Mouse (Mus musculus) MEL (cell line): ENCODE results near the gene Ppp2r5e. TPM values are rescaled to one million over a fixed set of nuclear protein-coding genes. Genes with fewer than 3 reads are reported as not detected.

Experiments used
- DNase-seq: peaks from one replicate; pipeline ENCODE4 v3.0.0; 2011; ENCODE audit warnings: low read depth, low spot score
- H3K27ac ChIP-seq: 2 replicates; pipeline ENCODE4 v1.5.1; 2012; ENCODE audit warnings: low read depth, mild to moderate bottlenecking, control low read depth, low read length, moderate library complexity; ENCODE audit not compliant: control insufficient read depth
- H3K27me3 ChIP-seq, 2 experiments: fragments of 150-350 bp in 1 of 2; sonication (generic) in 1 of 2; 2 replicates each; pipeline ENCODE4 v1.6.1; 2012; ENCODE audit warnings: low read length in 2 of 2, mild to moderate bottlenecking in 2 of 2, improper control_type of control experiment in 1 of 2, moderate library complexity in 1 of 2; ENCODE audit not compliant: insufficient read depth in 2 of 2, control insufficient read depth in 1 of 2
- H3K36me3 ChIP-seq, 2 experiments: 2 replicates each; pipeline ENCODE4 v1.6.1; 2012 to 2014; ENCODE audit warnings: low read length in 2 of 2, improper control_type of control experiment in 1 of 2, inconsistent platforms in 1 of 2, mild to moderate bottlenecking in 1 of 2; ENCODE audit not compliant: insufficient read depth in 2 of 2, control insufficient read depth in 1 of 2
- H3K4me1 ChIP-seq, 2 experiments: fragments of 150-350 bp in 1 of 2; sonication (generic) in 1 of 2; 2 replicates each; pipeline ENCODE4 v1.6.1; 2012; ENCODE audit warnings: low read length in 2 of 2, improper control_type of control experiment in 1 of 2, mild to moderate bottlenecking in 1 of 2; ENCODE audit not compliant: insufficient read depth in 2 of 2, control insufficient read depth in 1 of 2
- H3K4me3 ChIP-seq, 2 experiments: fragments of 150-350 bp in 1 of 2; sonication (generic) in 1 of 2; 2 replicates each; pipeline ENCODE4 v1.5.1; 2012; ENCODE audit warnings: low read depth in 2 of 2, low read length in 2 of 2, mild to moderate bottlenecking in 2 of 2, moderate library complexity in 2 of 2, control low read depth in 1 of 2, improper control_type of control experiment in 1 of 2; ENCODE audit not compliant: control insufficient read depth in 1 of 2, insufficient read depth in 1 of 2
- H3K79me2 ChIP-seq: 2 replicates; pipeline ENCODE4 v1.6.1; 2012; ENCODE audit warnings: mild to moderate bottlenecking, low read length, moderate library complexity; ENCODE audit not compliant: control insufficient read depth, poor library complexity, insufficient read depth
- H3K9ac ChIP-seq: 2 replicates; pipeline ENCODE4 v1.6.1; 2012; ENCODE audit warnings: low read depth, mild to moderate bottlenecking, control low read depth, low read length, moderate library complexity; ENCODE audit not compliant: control insufficient read depth, poor library complexity, severe bottlenecking
- H3K9me3 ChIP-seq: fragments of 150-350 bp; sonication (generic); replicated peaks from 2 replicates; pipeline ENCODE4 v1.6.1; 2012; ENCODE audit warnings: mild to moderate bottlenecking, low read length, improper control_type of control experiment, moderate library complexity; ENCODE audit not compliant: insufficient read depth
- BHLHE40 ChIP-seq: IDR thresholded peaks from 2 replicates; pipeline ENCODE4 v1.6.1; 2012; ENCODE audit warnings: low read depth, mild to moderate bottlenecking, inconsistent platforms, low read length, improper control_type of control experiment, borderline replicate concordance
- CHD1 ChIP-seq: IDR thresholded peaks from 2 replicates; pipeline ENCODE4 v1.6.1; 2012; ENCODE audit warnings: low read depth, mild to moderate bottlenecking, inconsistent platforms, low read length, improper control_type of control experiment
- CHD2 ChIP-seq: IDR thresholded peaks from 2 replicates; pipeline ENCODE4 v1.6.1; 2011; ENCODE audit warnings: low read length, improper control_type of control experiment
- ELF1 ChIP-seq: IDR thresholded peaks from 2 replicates; pipeline ENCODE4 v1.6.1; 2014; ENCODE audit warnings: low read depth, mild to moderate bottlenecking, inconsistent platforms, low read length, improper control_type of control experiment, moderate library complexity
- ETS1 ChIP-seq: IDR thresholded peaks from 2 replicates; pipeline ENCODE4 v1.6.1; 2012; ENCODE audit warnings: low read depth, mild to moderate bottlenecking, inconsistent platforms, low read length, improper control_type of control experiment, moderate library complexity
- GABPA ChIP-seq: IDR thresholded peaks from 2 replicates; pipeline ENCODE4 v1.6.1; 2012; ENCODE audit warnings: low read depth, mild to moderate bottlenecking, inconsistent platforms, low read length, improper control_type of control experiment, moderate library complexity
- HCFC1 ChIP-seq: IDR thresholded peaks from 2 replicates; pipeline ENCODE4 v1.6.1; 2012; ENCODE audit warnings: low read depth, mild to moderate bottlenecking, inconsistent platforms, low read length, improper control_type of control experiment, moderate library complexity
- JUND ChIP-seq: IDR thresholded peaks from 2 replicates; pipeline ENCODE4 v1.6.1; 2011; ENCODE audit warnings: low read depth, mild to moderate bottlenecking, improper control_type of control experiment, low read length
- KAT2A ChIP-seq: conservative IDR thresholded peaks from 2 replicates; pipeline ENCODE4 v1.6.1; 2012; ENCODE audit warnings: low read depth, low read length, improper control_type of control experiment, inconsistent platforms
- MAFK ChIP-seq: IDR thresholded peaks from 2 replicates; pipeline ENCODE4 v1.6.1; 2011; ENCODE audit warnings: low read depth, mild to moderate bottlenecking, low read length, improper control_type of control experiment, borderline replicate concordance
- MAX ChIP-seq: IDR thresholded peaks from 2 replicates; pipeline ENCODE4 v1.6.1; 2011; ENCODE audit warnings: low read length, improper control_type of control experiment
- MAZ ChIP-seq: IDR thresholded peaks from 2 replicates; pipeline ENCODE4 v1.6.1; 2012; ENCODE audit warnings: low read depth, mild to moderate bottlenecking, inconsistent platforms, low read length, improper control_type of control experiment
- MXI1 ChIP-seq: IDR thresholded peaks from 2 replicates; pipeline ENCODE4 v1.6.1; 2011; ENCODE audit warnings: mild to moderate bottlenecking, low read depth, low read length, improper control_type of control experiment
- NRF1 ChIP-seq: IDR thresholded peaks from 2 replicates; pipeline ENCODE4 v1.6.1; 2014; ENCODE audit warnings: low read depth, mild to moderate bottlenecking, inconsistent platforms, low read length, improper control_type of control experiment, moderate library complexity; ENCODE audit not compliant: poor library complexity, insufficient read depth, severe bottlenecking
- POLR2A ChIP-seq, 2 experiments: IDR thresholded peaks; 2 replicates each; pipeline ENCODE4 v1.6.1; 2011 to 2012; ENCODE audit warnings: low read length in 2 of 2, mild to moderate bottlenecking in 2 of 2, control low read depth in 1 of 2, improper control_type of control experiment in 1 of 2, low read depth in 1 of 2, moderate library complexity in 1 of 2; ENCODE audit not compliant: control insufficient read depth in 1 of 2, insufficient read depth in 1 of 2, poor library complexity in 1 of 2
- POLR2AphosphoS2 ChIP-seq: IDR thresholded peaks from 2 replicates; pipeline ENCODE4 v1.6.1; 2011; ENCODE audit warnings: low read length, improper control_type of control experiment
- POLR2AphosphoS5 ChIP-seq: IDR thresholded peaks from 2 replicates; pipeline ENCODE4 v1.6.1; 2012; ENCODE audit warnings: low read depth, borderline replicate concordance, mild to moderate bottlenecking, inconsistent platforms, low read length, moderate library complexity, mixed read lengths
- RAD21 ChIP-seq: IDR thresholded peaks from 2 replicates; pipeline ENCODE4 v1.6.1; 2011; ENCODE audit warnings: mild to moderate bottlenecking, low read depth, low read length, improper control_type of control experiment
- RCOR1 ChIP-seq: IDR thresholded peaks from 2 replicates; pipeline ENCODE4 v1.6.1; 2012; ENCODE audit warnings: low read depth, mild to moderate bottlenecking, inconsistent platforms, low read length, improper control_type of control experiment
- TAL1 ChIP-seq: IDR thresholded peaks from 2 replicates; pipeline ENCODE4 v1.6.1; 2012; ENCODE audit warnings: mild to moderate bottlenecking, inconsistent platforms, low read length, moderate library complexity, mixed read lengths
- TBP ChIP-seq: IDR thresholded peaks from 2 replicates; pipeline ENCODE4 v1.8.0; 2011; ENCODE audit warnings: low read depth, low read length, improper control_type of control experiment
- TCF12 ChIP-seq: IDR thresholded peaks from 2 replicates; pipeline ENCODE4 v1.6.1; 2014; ENCODE audit warnings: low read depth, mild to moderate bottlenecking, inconsistent platforms, low read length, improper control_type of control experiment, moderate library complexity
- UBTF ChIP-seq: IDR thresholded peaks from 2 replicates; pipeline ENCODE4 v1.6.1; 2012; ENCODE audit warnings: low read depth, mild to moderate bottlenecking, inconsistent platforms, low read length, improper control_type of control experiment, moderate library complexity, borderline replicate concordance; ENCODE audit not compliant: insufficient read depth
- USF1 ChIP-seq: IDR thresholded peaks from 2 replicates; pipeline ENCODE4 v1.6.1; 2014; ENCODE audit warnings: low read depth, mild to moderate bottlenecking, inconsistent platforms, low read length, improper control_type of control experiment, moderate library complexity
- USF2 ChIP-seq, 2 experiments: IDR thresholded peaks; 2 replicates each; pipeline ENCODE4 v1.6.1; 2011 to 2012; ENCODE audit warnings: improper control_type of control experiment in 2 of 2, low read length in 2 of 2, borderline replicate concordance in 1 of 2, inconsistent platforms in 1 of 2, low read depth in 1 of 2, mild to moderate bottlenecking in 1 of 2; ENCODE audit not compliant: insufficient read depth in 1 of 2
- ZC3H11A ChIP-seq: IDR thresholded peaks from 2 replicates; pipeline ENCODE4 v1.6.1; 2012; ENCODE audit warnings: low read depth, mild to moderate bottlenecking, inconsistent platforms, low read length, improper control_type of control experiment
- polyA plus RNA-seq, 2 experiments: library from polyadenylated mRNA; stranded (reverse) in 1 of 2; unstranded in 1 of 2; fragments of >175 nt in 1 of 2; fragments of >200 nt in 1 of 2; gene quantifications; 2 replicates each; pipeline versions ENCODE4 v1.2.1 to v1.2.4; 2012; ENCODE audit warnings: low replicate concordance in 2 of 2, low read depth in 1 of 2; ENCODE audit not compliant: insufficient read length in 2 of 2, insufficient read depth in 1 of 2, missing spikeins in 1 of 2
- total RNA-seq: library from RNA; depleted of rRNA; stranded (reverse); fragments of 300-350 nt; gene quantifications from 2 replicates; pipeline ENCODE4 v1.2.3, GENCODE M21; 2012

Gene Ppp2r5e
- total and polyA plus RNA-seq, 3 experiments: 9.0 to 200 (median 21.3) TPM

- no peak for TF ChIP-seq TCF12
- TF ChIP-seq USF1: no peak
- no peak for TF ChIP-seq ETS1
- no peak for TF ChIP-seq TBP
- no peak for TF ChIP-seq HCFC1
- TF ChIP-seq MAFK: no peak
- TF ChIP-seq POLR2AphosphoS5: no peak
- no peak for TF ChIP-seq RAD21
- TF ChIP-seq USF2 (IDR thresholded peaks at IDR 0.05; ENCODE audit: borderline replicate concordance in 1 of 2, insufficient read depth in 1 of 2, low read depth in 1 of 2, low read length in 2 of 2): no peak
- no peak for TF ChIP-seq ELF1
- TF ChIP-seq GABPA: no peak
- TF ChIP-seq JUND: no peak
- no peak for TF ChIP-seq RCOR1
- TF ChIP-seq MXI1: no peak
- TF ChIP-seq CHD2: no peak
- no peaks in the 10 kb centered on the region for H3K4me1 ChIP-seq
- H3K36me3 ChIP-seq: no peaks in the 10 kb centered on the region
- no peaks in the 10 kb centered on the region for H3K9me3 ChIP-seq
- H3K9ac ChIP-seq: no peak overlapping the region
- H3K27ac ChIP-seq: no peak overlapping the region
- no peak for DNase-seq
- H3K4me3 ChIP-seq: no peak overlapping the region
- H3K27me3 ChIP-seq: no peaks in the 10 kb centered on the region; a peak in 1 of 4 replicates
- no peaks in the 10 kb centered on the region for H3K79me2 ChIP-seq
These were observed 171.7 kb downstream of the Ppp2r5e start for GRCm38 (mm10) chr12:75424359-75424758.

DNA sequence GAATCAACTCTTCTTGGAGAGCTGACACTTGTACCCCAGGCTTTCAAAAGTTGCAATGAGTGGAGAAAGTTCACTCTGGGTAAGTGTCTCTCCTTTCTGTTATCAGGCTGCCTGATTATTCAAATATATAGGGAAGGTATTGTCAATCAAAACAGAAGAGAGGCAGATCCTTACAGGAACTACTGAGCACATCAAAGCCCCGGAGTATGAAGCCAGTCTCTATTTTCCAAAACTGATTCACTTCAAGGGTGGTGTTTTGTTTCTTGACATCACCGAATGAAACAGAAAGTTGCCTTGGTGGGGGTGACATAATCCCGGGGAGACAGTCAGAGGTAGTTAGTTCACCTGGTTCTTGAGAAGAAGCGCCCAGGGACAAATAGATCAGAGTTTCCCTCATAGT lies 179.4 kb downstream of the Ppp2r5e start, which contains the start of gene Gphb5:
Gene Gphb5, minus strand, starts transcription at position 101 of the 400 bp plus-strand sequence.
- H3K79me2 ChIP-seq: no peaks in the 10 kb centered on the region
- H3K4me3 ChIP-seq: no peak within 1 kb of the TSS
- DNase-seq: no peak
- TF ChIP-seq NRF1: no peak
- no peak for TF ChIP-seq POLR2A (IDR thresholded peaks at IDR 0.05; ENCODE audit: control insufficient read depth in 1 of 2, insufficient read depth in 1 of 2, low read depth in 1 of 2, low read length in 2 of 2, poor library complexity in 1 of 2)
- TF ChIP-seq MAX: no peak
- no peak for TF ChIP-seq TBP
- TF ChIP-seq UBTF: no peak
- TF ChIP-seq RAD21: no peak
- TF ChIP-seq ZC3H11A: no peak
- no peak for TF ChIP-seq MAZ
- no peak for TF ChIP-seq ETS1
- TF ChIP-seq TAL1: no peak
- no peak for TF ChIP-seq KAT2A
- no peak for TF ChIP-seq BHLHE40
- TF ChIP-seq POLR2AphosphoS2: no peak
- TF ChIP-seq ELF1: no peak
- TF ChIP-seq MAFK: no peak
- no peak for TF ChIP-seq JUND
- no peak for TF ChIP-seq USF1
- TF ChIP-seq CHD1: no peak
- H3K9ac ChIP-seq: no peak within 1 kb of the TSS
- no peaks in the 10 kb centered on the region for H3K27me3 ChIP-seq
- no peaks in the 10 kb centered on the region for H3K4me1 ChIP-seq
- H3K36me3 ChIP-seq: no peaks in the 10 kb centered on the region
- no peaks in the 10 kb centered on the region for H3K9me3 ChIP-seq
- no peak within 1 kb of the TSS for H3K27ac ChIP-seq
